In the genomic region with DNA sequence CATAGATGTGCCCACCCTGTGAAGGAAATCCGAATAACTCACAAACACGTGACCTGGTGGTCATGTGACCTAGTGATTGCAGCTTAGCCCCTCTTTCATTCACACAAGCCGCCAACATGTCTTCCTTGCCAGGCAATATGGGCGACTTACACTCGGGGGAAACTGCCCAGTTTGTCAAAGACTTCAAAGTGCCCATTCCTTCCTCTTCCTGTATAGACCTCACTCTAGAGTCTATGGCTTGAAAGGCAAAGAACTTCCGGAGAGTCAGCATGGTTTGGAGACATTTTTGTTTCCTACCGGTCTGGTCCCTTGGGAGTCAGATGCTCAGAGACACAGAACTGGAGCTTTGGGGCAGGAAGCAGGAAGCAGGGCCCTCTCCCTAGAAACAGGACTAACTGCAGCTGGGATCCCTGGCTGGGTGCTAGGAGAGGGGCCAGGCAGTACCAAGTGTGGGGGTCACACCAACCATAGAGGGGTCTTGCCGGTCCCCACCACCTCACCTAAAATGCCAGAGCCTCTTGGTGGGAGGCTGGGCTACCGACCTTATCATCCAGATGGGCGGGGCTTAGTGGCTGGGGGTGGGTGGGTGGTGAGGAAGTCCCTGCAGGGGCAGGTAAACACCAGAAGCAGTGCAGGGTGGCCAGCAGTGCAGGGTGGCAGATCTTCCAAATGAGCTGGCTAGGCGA, we compare ENCODE assay signal across 8 mouse cellular contexts. TPM values are rescaled to one million over a fixed set of nuclear protein-coding genes. Genes with fewer than 3 reads are reported as not detected.
DNase-seq lines count a peak whose midpoint lies in the region; ATAC-seq lines count a peak whose summit lies in the region.

No protein-coding gene starts in this region.

- H3K27ac ChIP-seq in heart, embryonic 11.5 days (ENCODE audit: low read depth, low read length), result peak overlapping the region; percentile 85
- H3K27ac ChIP-seq in midbrain, embryonic 12.5 days (replicated peaks), result peak overlapping the region; percentile 36; the same call in 1 of the 2 replicates

- peak; percentile 56 for DNase-seq in kidney, adult 9 months
- DNase-seq in right cerebral cortex, postnatal 36 days (ENCODE audit: low spot score in 2 of 2), result no peak
- no peak for DNase-seq in right cerebral cortex, postnatal 25 days

- no peaks in the 10 kb centered on the region for H3K36me3 ChIP-seq in heart, embryonic 11.5 days (ENCODE audit: control insufficient read depth, insufficient read depth, low read length)
- H3K36me3 ChIP-seq in midbrain, embryonic 12.5 days, result no peaks in the 10 kb centered on the region

- H3K9ac ChIP-seq in heart, embryonic 11.5 days (ENCODE audit: low read depth, low read length), result peak overlapping the region; percentile 74
- peak overlapping the region; percentile 59 for H3K9ac ChIP-seq in midbrain, embryonic 12.5 days (replicated peaks)

- H3K4me1 ChIP-seq in heart, embryonic 11.5 days (ENCODE audit: control insufficient read depth, insufficient read depth, low read length), result peaks cover 39% of the 10 kb centered on the region
- peaks cover 16% of the 10 kb centered on the region for H3K4me1 ChIP-seq in midbrain, embryonic 12.5 days

- H3K27me3 ChIP-seq in heart, embryonic 11.5 days (ENCODE audit: control insufficient read depth, insufficient read depth, low read length), result no peaks in the 10 kb centered on the region
- H3K27me3 ChIP-seq in midbrain, embryonic 12.5 days, result peaks cover 10% of the 10 kb centered on the region

- H3K4me2 ChIP-seq in heart, embryonic 11.5 days, result peak overlapping the region; percentile 60
- peak overlapping the region; percentile 48 for H3K4me2 ChIP-seq in midbrain, embryonic 12.5 days (replicated peaks)

- ATAC-seq in CD4-positive, CD25-positive, alpha-beta regulatory T cell, adult 4 months, result peak; percentile 44
- ATAC-seq in activated CD4-positive, CD25-positive, alpha-beta regulatory T cell, adult 4 months, result peak; percentile 30
- ATAC-seq in heart, embryonic 11.5 days (replicated peaks; ENCODE audit: insufficient number of reproducible peaks, low FRiP score, low TSS enrichment), result no peak
- ATAC-seq in midbrain, embryonic 12.5 days (ENCODE audit: low FRiP score, low read depth), result no peak
- no peak for ATAC-seq in erythroid progenitor cell, adult 5-6 weeks (replicated peaks; ENCODE audit: low FRiP score, poor library complexity, severe bottlenecking)

- H3K4me3 ChIP-seq in heart, embryonic 11.5 days (ENCODE audit: low read depth, low read length), result peak overlapping the region; percentile 43
- peak overlapping the region; percentile 27 for H3K4me3 ChIP-seq in midbrain, embryonic 12.5 days

- 34% methylated on average over 11 of the region's 11 CpGs for whole genome bisulfite sequencing in heart, embryonic 11.5 days (ENCODE audit: insufficient replicate concordance)
- WGBS in midbrain, embryonic 12.5 days, result 60% methylated on average over 10 of the region's 11 CpGs

- H3K9me3 ChIP-seq in heart, embryonic 11.5 days (replicated peaks; ENCODE audit: control insufficient read depth, low read length), result no peaks in the 10 kb centered on the region
- H3K9me3 ChIP-seq in midbrain, embryonic 12.5 days, result no peaks in the 10 kb centered on the region

RNA-seq across cellular contexts. Expression of a gene that starts 2.3 kb away (rescaled TPM):
- 10 to 100 TPM; 10.2 to 14.3 TPM for polyA plus RNA-seq in CD4-positive, CD25-positive, alpha-beta regulatory T cell, adult 4 months (2017; shearing (Covaris generic))
- 10 to 100 TPM; 15.5 to 15.9 TPM for polyA plus RNA-seq in activated CD4-positive, CD25-positive, alpha-beta regulatory T cell, adult 4 months (2017; shearing (Covaris generic))
- polyA plus RNA-seq in heart, embryonic 11.5 days (2014; fragmentation: Nextera tagmentation; extraction: Ambion mirVana), result 36.3 and 37.0 TPM in 2 replicates
- polyA plus RNA-seq in midbrain, embryonic 12.5 days (2016; fragmentation: Nextera tagmentation; extraction: Ambion mirVana), result 8.2 and 9.0 TPM in 2 replicates
- total RNA-seq in erythroid progenitor cell, adult 5-6 weeks (2015; ENCODE audit: low replicate concordance), result 4.3 TPM in 1 of 2 replicates, not detected in the other
- not detected in 2 replicates for total RNA-seq in erythroid progenitor cell, adult 5-6 weeks (2017; ENCODE audit: low replicate concordance)

RNA-seq across cellular contexts. Expression of a gene that starts 15.6 kb away (rescaled TPM):
- polyA plus RNA-seq in CD4-positive, CD25-positive, alpha-beta regulatory T cell, adult 4 months (2017; shearing (Covaris generic)), result not detected
- polyA plus RNA-seq in activated CD4-positive, CD25-positive, alpha-beta regulatory T cell, adult 4 months (2017; shearing (Covaris generic)), result not detected
- 0.04 and 0.38 TPM in 2 replicates for polyA plus RNA-seq in heart, embryonic 11.5 days (2014; fragmentation: Nextera tagmentation; extraction: Ambion mirVana)
- polyA plus RNA-seq in midbrain, embryonic 12.5 days (2016; fragmentation: Nextera tagmentation; extraction: Ambion mirVana), result 0.05 and 0.18 TPM in 2 replicates
- not detected in 2 replicates for total RNA-seq in erythroid progenitor cell, adult 5-6 weeks (2015; ENCODE audit: low replicate concordance)
- not detected in 2 replicates for total RNA-seq in erythroid progenitor cell, adult 5-6 weeks (2017; ENCODE audit: low replicate concordance)

RNA-seq across cellular contexts. Expression of a gene that starts 33.8 kb away (rescaled TPM):
- polyA plus RNA-seq in CD4-positive, CD25-positive, alpha-beta regulatory T cell, adult 4 months (2017; shearing (Covaris generic)), result 100 to 1,000 TPM; 529 to 771 TPM
- polyA plus RNA-seq in activated CD4-positive, CD25-positive, alpha-beta regulatory T cell, adult 4 months (2017; shearing (Covaris generic)), result 100 to 1,000 TPM; 489 to 584 TPM
- polyA plus RNA-seq in heart, embryonic 11.5 days (2014; fragmentation: Nextera tagmentation; extraction: Ambion mirVana), result not detected in 2 replicates
- polyA plus RNA-seq in midbrain, embryonic 12.5 days (2016; fragmentation: Nextera tagmentation; extraction: Ambion mirVana), result not detected in 2 replicates
- total RNA-seq in erythroid progenitor cell, adult 5-6 weeks (2015; ENCODE audit: low replicate concordance), result 2.9 and 10.5 TPM in 2 replicates
- total RNA-seq in erythroid progenitor cell, adult 5-6 weeks (2017; ENCODE audit: low replicate concordance), result 2.2 and 3.9 TPM in 2 replicates

RNA-seq across cellular contexts. Expression of a gene that starts 43.7 kb away (rescaled TPM):
- 1,000 to 10,000 TPM; 2,983 to 4,093 TPM for polyA plus RNA-seq in CD4-positive, CD25-positive, alpha-beta regulatory T cell, adult 4 months (2017; shearing (Covaris generic))
- 1,000 to 10,000 TPM; 3,019 to 4,069 TPM for polyA plus RNA-seq in activated CD4-positive, CD25-positive, alpha-beta regulatory T cell, adult 4 months (2017; shearing (Covaris generic))
- 3.4 and 9.2 TPM in 2 replicates for polyA plus RNA-seq in heart, embryonic 11.5 days (2014; fragmentation: Nextera tagmentation; extraction: Ambion mirVana)
- 4.5 and 6.9 TPM in 2 replicates for polyA plus RNA-seq in midbrain, embryonic 12.5 days (2016; fragmentation: Nextera tagmentation; extraction: Ambion mirVana)
- total RNA-seq in erythroid progenitor cell, adult 5-6 weeks (2015; ENCODE audit: low replicate concordance), result 126 and 259 TPM in 2 replicates
- 61.6 and 79.4 TPM in 2 replicates for total RNA-seq in erythroid progenitor cell, adult 5-6 weeks (2017; ENCODE audit: low replicate concordance)

Comparison
In these comparisons a context has a peak if more than half of its experiments do, and no peak if none do; other contexts are left out.
1. ATAC-seq: peak in CD4-positive, CD25-positive, alpha-beta regulatory T cell, adult 4 months (single experiment) and activated CD4-positive, CD25-positive, alpha-beta regulatory T cell, adult 4 months (single experiment); none in heart, embryonic 11.5 days (single experiment), midbrain, embryonic 12.5 days (single experiment) and erythroid progenitor cell, adult 5-6 weeks (single experiment).
2. RNA of a gene that starts 33.8 kb away (polyA plus RNA-seq): 529 to 771 TPM in CD4-positive, CD25-positive, alpha-beta regulatory T cell, adult 4 months and 489 to 584 TPM in activated CD4-positive, CD25-positive, alpha-beta regulatory T cell, adult 4 months; not detected in heart, embryonic 11.5 days and not detected in midbrain, embryonic 12.5 days; every median in the first group is over 100 times any median in the second.